8 mouse cellular contexts compared by ENCODE assay signal in the genomic region with DNA sequence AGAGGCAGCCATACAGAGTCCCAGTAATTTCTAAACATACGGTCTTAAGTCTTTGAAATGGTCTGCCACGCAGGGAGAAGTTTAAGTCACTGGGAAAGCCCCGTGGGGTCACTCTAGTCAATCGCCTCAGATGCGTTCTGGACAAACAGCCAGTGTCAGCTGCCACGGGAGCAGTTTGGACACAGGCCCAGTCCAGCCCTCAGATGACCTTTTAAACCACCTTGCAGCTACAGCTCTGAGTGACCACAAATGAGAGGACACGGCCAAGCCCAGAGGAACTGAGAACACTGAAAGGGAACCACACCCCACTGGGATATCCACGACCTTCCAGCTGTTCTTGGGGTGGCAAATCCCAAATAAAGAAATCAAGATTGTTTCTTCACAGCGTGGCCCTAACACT.
DNase-seq lines count a peak whose midpoint lies in the region; ATAC-seq and TF ChIP-seq lines count a peak whose summit lies in the region.

No protein-coding gene starts in this region.

- no peak for TF ChIP-seq EP300 in stomach, postnatal 0 days (optimal IDR thresholded peaks at IDR 0.05)

- H3K9me3 ChIP-seq in midbrain, embryonic 11.5 days (ENCODE audit: control insufficient read depth, low read length): no peaks in the 10 kb centered on the region
- no peaks in the 10 kb centered on the region for H3K9me3 ChIP-seq in midbrain, embryonic 16.5 days (replicated peaks; ENCODE audit: control insufficient read depth, low read length, poor library complexity, severe bottlenecking)
- H3K9me3 ChIP-seq in stomach, postnatal 0 days (ENCODE audit: control insufficient read depth, low read length): no peaks in the 10 kb centered on the region
- H3K9me3 ChIP-seq in forebrain, embryonic 14.5 days (replicated peaks; ENCODE audit: control insufficient read depth, low read length): no peaks in the 10 kb centered on the region

- no peak overlapping the region for H3K4me3 ChIP-seq in midbrain, embryonic 11.5 days (ENCODE audit: low read depth, low read length)
- H3K4me3 ChIP-seq in midbrain, embryonic 16.5 days (ENCODE audit: low read depth, low read length): no peak overlapping the region
- H3K4me3 ChIP-seq in stomach, postnatal 0 days (ENCODE audit: low read depth, low read length): no peak overlapping the region
- H3K4me3 ChIP-seq in forebrain, embryonic 14.5 days (ENCODE audit: low read depth, low read length): no peak overlapping the region

- 58% methylated on average over 9 of the region's 9 CpGs for WGBS in midbrain, embryonic 11.5 days
- WGBS in midbrain, embryonic 16.5 days: 55% methylated on average over 9 of the region's 9 CpGs
- 49% methylated on average over 9 of the region's 9 CpGs for WGBS in stomach, postnatal 0 days
- WGBS in forebrain, embryonic 14.5 days: 82% methylated on average over 9 of the region's 9 CpGs

- DNase-seq in midbrain, embryonic 11.5 days (ENCODE audit: low spot score, missing footprints): peak; percentile 69
- DNase-seq in heart, adult 9 months (ENCODE audit: low spot score in 2 of 2): peak; percentile 84 to 89
- peak; percentile 70 to 84 for DNase-seq in kidney, postnatal 25 days
- DNase-seq in stomach, postnatal 0 days (ENCODE audit: low spot score): no peak
- DNase-seq in forebrain, embryonic 14.5 days (ENCODE audit: low spot score): no peak
- no peak for DNase-seq in urinary bladder, postnatal 14 days (ENCODE audit: low spot score)

- no peak overlapping the region for H3K4me2 ChIP-seq in midbrain, embryonic 11.5 days
- H3K4me2 ChIP-seq in midbrain, embryonic 16.5 days (ENCODE audit: low read length): no peak overlapping the region
- no peak overlapping the region for H3K4me2 ChIP-seq in stomach, postnatal 0 days (replicated peaks; ENCODE audit: low read depth)
- H3K4me2 ChIP-seq in forebrain, embryonic 14.5 days (ENCODE audit: low read length): no peak overlapping the region

- H3K27ac ChIP-seq in midbrain, embryonic 11.5 days (ENCODE audit: low read depth, low read length): no peak overlapping the region
- H3K27ac ChIP-seq in midbrain, embryonic 16.5 days (ENCODE audit: low read length): no peak overlapping the region
- no peak overlapping the region for H3K27ac ChIP-seq in stomach, postnatal 0 days (replicated peaks)
- H3K27ac ChIP-seq in forebrain, embryonic 14.5 days (ENCODE audit: low read depth, low read length): no peak overlapping the region

- no peaks in the 10 kb centered on the region for H3K27me3 ChIP-seq in midbrain, embryonic 11.5 days (ENCODE audit: control insufficient read depth, insufficient read depth, low read length)
- H3K27me3 ChIP-seq in midbrain, embryonic 16.5 days (ENCODE audit: control insufficient read depth, insufficient read depth, low read depth, low read length): no peaks in the 10 kb centered on the region
- H3K27me3 ChIP-seq in stomach, postnatal 0 days (ENCODE audit: control insufficient read depth, insufficient read depth, low read length): no peaks in the 10 kb centered on the region
- no peaks in the 10 kb centered on the region for H3K27me3 ChIP-seq in forebrain, embryonic 14.5 days (replicated peaks; ENCODE audit: control insufficient read depth, insufficient read depth, low read length)

- no peak for ATAC-seq in midbrain, embryonic 11.5 days (ENCODE audit: low FRiP score)
- ATAC-seq in midbrain, embryonic 16.5 days: no peak
- peak; percentile 26; the same call in 1 of the 2 replicates for ATAC-seq in stomach, postnatal 0 days (ENCODE audit: low FRiP score, low TSS enrichment)
- ATAC-seq in forebrain, embryonic 14.5 days: no peak
- no peak for ATAC-seq in erythroid progenitor cell, adult 5-6 weeks (replicated peaks; ENCODE audit: low FRiP score, poor library complexity, severe bottlenecking)

- no peak overlapping the region for H3K9ac ChIP-seq in midbrain, embryonic 11.5 days (ENCODE audit: low read length)
- H3K9ac ChIP-seq in midbrain, embryonic 16.5 days (ENCODE audit: low read depth, low read length): no peak overlapping the region
- no peak overlapping the region for H3K9ac ChIP-seq in stomach, postnatal 0 days (ENCODE audit: low read length)
- no peak overlapping the region for H3K9ac ChIP-seq in forebrain, embryonic 14.5 days (ENCODE audit: low read length)

- no peaks in the 10 kb centered on the region for H3K4me1 ChIP-seq in midbrain, embryonic 11.5 days (ENCODE audit: control insufficient read depth, insufficient read depth, low read length)
- H3K4me1 ChIP-seq in midbrain, embryonic 16.5 days (ENCODE audit: control insufficient read depth, insufficient read depth, low read length): peaks cover 5% of the 10 kb centered on the region; the same call in 1 of the 2 replicates
- no peaks in the 10 kb centered on the region for H3K4me1 ChIP-seq in stomach, postnatal 0 days (replicated peaks; ENCODE audit: control insufficient read depth, insufficient read depth)
- H3K4me1 ChIP-seq in forebrain, embryonic 14.5 days (ENCODE audit: control insufficient read depth, insufficient read depth, low read length): no peaks in the 10 kb centered on the region

- no peak for TF ChIP-seq CTCF in stomach, postnatal 0 days (IDR thresholded peaks at IDR 0.05; ENCODE audit: low read depth)

- no peaks in the 10 kb centered on the region for H3K36me3 ChIP-seq in midbrain, embryonic 11.5 days (ENCODE audit: control insufficient read depth, insufficient read depth, low read length)
- H3K36me3 ChIP-seq in midbrain, embryonic 16.5 days (ENCODE audit: control insufficient read depth, insufficient read depth, low read length): no peaks in the 10 kb centered on the region
- H3K36me3 ChIP-seq in stomach, postnatal 0 days (ENCODE audit: control insufficient read depth, insufficient read depth, low read length): no peaks in the 10 kb centered on the region
- H3K36me3 ChIP-seq in forebrain, embryonic 14.5 days (ENCODE audit: control insufficient read depth, insufficient read depth, low read length): no peaks in the 10 kb centered on the region

Comparison
In these comparisons a context has a peak if more than half of its experiments do, and no peak if none do; other contexts are left out.
1. DNase-seq: peak in midbrain, embryonic 11.5 days (single experiment), heart, adult 9 months (2 of 2) and kidney, postnatal 25 days (2 of 2); none in stomach, postnatal 0 days (single experiment), forebrain, embryonic 14.5 days (single experiment) and urinary bladder, postnatal 14 days (single experiment).